Mouse (Mus musculus): ENCODE measurements around the gene Thyn1. TPM values are rescaled to one million over a fixed set of nuclear protein-coding genes. Genes with fewer than 3 reads are reported as not detected.

Gene Thyn1
- polyA plus RNA-seq, 1 experiment = 3.5 TPM

GRCm38 (mm10) chr9:26993118-26993517, 6.4 kb upstream of the Thyn1 start:
- 93% methylated on average over 10 of the region's 10 CpGs for WGBS
- Histone ChIP-seq H3K4me1 (ENCODE audit: control insufficient read depth, insufficient read depth, insufficient read length) (no peaks in the 10 kb centered on the region), H3K36me3 (ENCODE audit: control insufficient read depth, insufficient read depth, low read length) (no peaks in the 10 kb centered on the region), H3K27me3 (ENCODE audit: control insufficient read depth, insufficient read depth, low read length) (no peaks in the 10 kb centered on the region), H3K27ac (ENCODE audit: insufficient read depth, low read length) (no peak overlapping the region), H3K4me3 (ENCODE audit: extremely low read depth, insufficient read depth, insufficient read length) (no peak overlapping the region)
- no peak for DNase-seq (ENCODE audit: low read depth in 1 of 2, low spot score in 2 of 2)
- TF ChIP-seq CTCF (IDR thresholded peaks at IDR 0.05; ENCODE audit: extremely low read depth, insufficient read depth, insufficient read length, insufficient replicate concordance) (no peak), POLR2A (IDR thresholded peaks at IDR 0.05; ENCODE audit: low read depth, low read length) (no peak)

- no peaks in the 10 kb centered on the region for H3K36me3 ChIP-seq (ENCODE audit: control insufficient read depth, insufficient read depth, low read length)
- TF ChIP-seq POLR2A (IDR thresholded peaks at IDR 0.05; ENCODE audit: low read depth, low read length) (no peak), CTCF (IDR thresholded peaks at IDR 0.05; ENCODE audit: extremely low read depth, insufficient read depth, insufficient read length, insufficient replicate concordance) (no peak)
- H3K4me1 ChIP-seq (ENCODE audit: control insufficient read depth, insufficient read depth, insufficient read length) = no peaks in the 10 kb centered on the region
- no peak overlapping the region for H3K27ac ChIP-seq (ENCODE audit: insufficient read depth, low read length)
- no peak for DNase-seq (ENCODE audit: low read depth in 1 of 2, low spot score in 2 of 2)
- 83% methylated on average over 3 of the region's 3 CpGs for WGBS
- no peak overlapping the region for H3K4me3 ChIP-seq (ENCODE audit: extremely low read depth, insufficient read depth, insufficient read length)
- no peaks in the 10 kb centered on the region for H3K27me3 ChIP-seq (ENCODE audit: control insufficient read depth, insufficient read depth, low read length)
Measured at GRCm38 (mm10) chr9:26993900-26994299, 5.6 kb upstream of the Thyn1 start.

GRCm38 (mm10) chr9:26997062-26997461, 2.4 kb upstream of the Thyn1 start:
- TF ChIP-seq CTCF (IDR thresholded peaks at IDR 0.05; ENCODE audit: extremely low read depth, insufficient read depth, insufficient read length, insufficient replicate concordance) (no peak), POLR2A (IDR thresholded peaks at IDR 0.05; ENCODE audit: low read depth, low read length) (no peak)
- WGBS = 71% methylated on average over 3 of the region's 3 CpGs
- DNase-seq (ENCODE audit: low read depth in 1 of 2, low spot score in 2 of 2) = no peak

GRCm38 (mm10) chr9:26997501-26997900, 2.0 kb upstream of the Thyn1 start:
- DNase-seq (ENCODE audit: low read depth in 1 of 2, low spot score in 2 of 2) = no peak
- no peaks in the 10 kb centered on the region for H3K27me3 ChIP-seq (ENCODE audit: control insufficient read depth, insufficient read depth, low read length)
- TF ChIP-seq POLR2A (IDR thresholded peaks at IDR 0.05; ENCODE audit: low read depth, low read length) (no peak), CTCF (IDR thresholded peaks at IDR 0.05; ENCODE audit: extremely low read depth, insufficient read depth, insufficient read length, insufficient replicate concordance) (no peak)
- no peaks in the 10 kb centered on the region for H3K36me3 ChIP-seq (ENCODE audit: control insufficient read depth, insufficient read depth, low read length)
- no peak overlapping the region for H3K27ac ChIP-seq (ENCODE audit: insufficient read depth, low read length)
- 83% methylated on average over 2 of the region's 2 CpGs for WGBS
- no peak overlapping the region for H3K4me3 ChIP-seq (ENCODE audit: extremely low read depth, insufficient read depth, insufficient read length)
- H3K4me1 ChIP-seq (ENCODE audit: control insufficient read depth, insufficient read depth, insufficient read length) = no peaks in the 10 kb centered on the region

More at GRCm38 (mm10) chr9:26997062-26997461, 2.4 kb upstream of the Thyn1 start:
- no peaks in the 10 kb centered on the region for H3K4me1 ChIP-seq (ENCODE audit: control insufficient read depth, insufficient read depth, insufficient read length)
- H3K36me3 ChIP-seq (ENCODE audit: control insufficient read depth, insufficient read depth, low read length) = no peaks in the 10 kb centered on the region
- H3K4me3 ChIP-seq (ENCODE audit: extremely low read depth, insufficient read depth, insufficient read length) = no peak overlapping the region
- H3K27ac ChIP-seq (ENCODE audit: insufficient read depth, low read length) = no peak overlapping the region
- H3K27me3 ChIP-seq (ENCODE audit: control insufficient read depth, insufficient read depth, low read length) = no peaks in the 10 kb centered on the region

GRCm38 (mm10) chr9:26998669-26999460, 645 bp upstream of the Thyn1 start:
- Histone ChIP-seq H3K4me1 (ENCODE audit: control insufficient read depth, insufficient read depth, insufficient read length) (no peaks in the 10 kb centered on the region), H3K27ac (ENCODE audit: insufficient read depth, low read length) (0 out of 2 replicates have a peak overlapping the region, but pooled peaks have one; percentile 8), H3K27me3 (ENCODE audit: control insufficient read depth, insufficient read depth, low read length) (no peaks in the 10 kb centered on the region), H3K4me3 (ENCODE audit: extremely low read depth, insufficient read depth, insufficient read length) (peak overlapping the region; percentile 95), H3K36me3 (ENCODE audit: control insufficient read depth, insufficient read depth, low read length) (no peaks in the 10 kb centered on the region)
- TF ChIP-seq POLR2A (IDR thresholded peaks at IDR 0.05; ENCODE audit: low read depth, low read length) = no peak
- no peak for TF ChIP-seq CTCF (IDR thresholded peaks at IDR 0.05; ENCODE audit: extremely low read depth, insufficient read depth, insufficient read length, insufficient replicate concordance)
- 2% methylated on average over 29 of the region's 29 CpGs for WGBS
- no peak for DNase-seq (ENCODE audit: low read depth in 1 of 2, low spot score in 2 of 2)

GRCm38 (mm10) chr9:27005231-27005630, 5.7 kb downstream of the Thyn1 start:
- Histone ChIP-seq H3K4me3 (ENCODE audit: extremely low read depth, insufficient read depth, insufficient read length) (no peak overlapping the region), H3K4me1 (ENCODE audit: control insufficient read depth, insufficient read depth, insufficient read length) (no peaks in the 10 kb centered on the region), H3K27ac (ENCODE audit: insufficient read depth, low read length) (no peak overlapping the region), H3K27me3 (ENCODE audit: control insufficient read depth, insufficient read depth, low read length) (no peaks in the 10 kb centered on the region), H3K36me3 (ENCODE audit: control insufficient read depth, insufficient read depth, low read length) (peaks cover 11% of the 10 kb centered on the region)
- TF ChIP-seq POLR2A (IDR thresholded peaks at IDR 0.05; ENCODE audit: low read depth, low read length) (no peak), CTCF (IDR thresholded peaks at IDR 0.05; ENCODE audit: extremely low read depth, insufficient read depth, insufficient read length, insufficient replicate concordance) (no peak)
- 90% methylated on average over 3 of the region's 3 CpGs for whole genome bisulfite sequencing
- no peak for DNase-seq (ENCODE audit: low read depth in 1 of 2, low spot score in 2 of 2)

GRCm38 (mm10) chr9:27005933-27006332, 6.4 kb downstream of the Thyn1 start:
- H3K4me1 ChIP-seq (ENCODE audit: control insufficient read depth, insufficient read depth, insufficient read length) = no peaks in the 10 kb centered on the region
- WGBS = 86% methylated on average over 1 of the region's 1 CpGs
- H3K4me3 ChIP-seq (ENCODE audit: extremely low read depth, insufficient read depth, insufficient read length) = no peak overlapping the region
- no peaks in the 10 kb centered on the region for H3K27me3 ChIP-seq (ENCODE audit: control insufficient read depth, insufficient read depth, low read length)
- no peak overlapping the region for H3K27ac ChIP-seq (ENCODE audit: insufficient read depth, low read length)
- TF ChIP-seq POLR2A (IDR thresholded peaks at IDR 0.05; ENCODE audit: low read depth, low read length) (no peak), CTCF (IDR thresholded peaks at IDR 0.05; ENCODE audit: extremely low read depth, insufficient read depth, insufficient read length, insufficient replicate concordance) (no peak)
- peaks cover 11% of the 10 kb centered on the region for H3K36me3 ChIP-seq (ENCODE audit: control insufficient read depth, insufficient read depth, low read length)
- DNase-seq (ENCODE audit: low read depth in 1 of 2, low spot score in 2 of 2) = no peak

Data from spleen, adult 2 months (tissue).